Mouse (Mus musculus): ENCODE measurements around the gene Gm15319. TPM values are rescaled to one million over a fixed set of nuclear protein-coding genes. Genes with fewer than 3 reads are reported as not detected.
"Not testable (repeated sequence)": the region's sequence is repeated elsewhere in the genome, so short reads cannot be mapped to it uniquely, and the experiment has no call there.

Gm15319 gene
- polyA plus RNA-seq, 1 experiment = not detected

DNA sequence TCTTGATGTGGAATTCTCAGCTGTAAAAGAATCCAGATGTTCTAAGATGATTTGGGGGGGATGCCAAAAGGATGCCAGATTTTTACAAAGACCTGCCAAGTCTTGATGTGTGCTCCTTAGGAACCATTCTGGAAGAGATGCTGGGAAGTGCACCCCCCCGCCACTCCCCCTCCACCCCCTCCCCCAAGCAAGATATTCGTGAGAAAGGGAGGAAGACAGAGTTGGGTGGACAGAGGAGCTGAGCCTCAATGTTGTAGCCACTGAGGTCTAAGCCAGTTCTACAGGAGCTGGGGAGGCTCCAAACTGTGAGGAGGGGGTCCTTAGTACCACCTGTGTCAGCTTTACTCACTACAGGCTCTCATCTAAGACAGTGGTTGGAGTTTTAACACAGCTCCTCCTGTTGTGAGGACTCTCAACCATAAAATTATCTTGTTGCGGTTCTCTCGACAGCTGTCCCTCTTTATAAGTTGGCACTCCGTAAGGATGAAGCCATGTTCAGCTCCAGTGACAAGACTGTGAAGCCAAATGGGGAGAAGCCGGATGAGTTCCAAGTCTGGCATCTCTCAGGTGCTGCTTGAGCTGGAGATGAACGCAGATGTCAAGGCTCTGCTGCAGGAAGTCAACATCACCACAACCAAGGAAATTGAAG, 17.7 kb upstream of the Gm15319 start:
- not testable (repeated sequence) for H3K4me1 ChIP-seq (ENCODE audit: control insufficient read depth, insufficient read depth, low read length); H3K27me3 ChIP-seq (replicated peaks; ENCODE audit: control insufficient read depth, insufficient read depth, low read length); H3K27ac ChIP-seq (ENCODE audit: insufficient read depth, low read depth, low read length); H3K4me3 ChIP-seq (ENCODE audit: insufficient read depth, low read depth, low read length); H3K36me3 ChIP-seq (ENCODE audit: control insufficient read depth, insufficient read depth, low read length)
- 84% methylated on average over 7 of the region's 7 CpGs for WGBS
- DNase-seq = peak; percentile 41

GRCm38 (mm10) chr8:20379650-20380436, 16.8 kb upstream of the Gm15319 start:
- H3K36me3 ChIP-seq (ENCODE audit: control insufficient read depth, insufficient read depth, low read length); H3K27me3 ChIP-seq (replicated peaks; ENCODE audit: control insufficient read depth, insufficient read depth, low read length); H3K4me1 ChIP-seq (ENCODE audit: control insufficient read depth, insufficient read depth, low read length); H3K27ac ChIP-seq (ENCODE audit: insufficient read depth, low read depth, low read length); H3K4me3 ChIP-seq (ENCODE audit: insufficient read depth, low read depth, low read length): not testable (repeated sequence)
- peak; percentile 49 for DNase-seq
- no CpG with 5 or more reads among the region's 4 CpGs for WGBS

DNA sequence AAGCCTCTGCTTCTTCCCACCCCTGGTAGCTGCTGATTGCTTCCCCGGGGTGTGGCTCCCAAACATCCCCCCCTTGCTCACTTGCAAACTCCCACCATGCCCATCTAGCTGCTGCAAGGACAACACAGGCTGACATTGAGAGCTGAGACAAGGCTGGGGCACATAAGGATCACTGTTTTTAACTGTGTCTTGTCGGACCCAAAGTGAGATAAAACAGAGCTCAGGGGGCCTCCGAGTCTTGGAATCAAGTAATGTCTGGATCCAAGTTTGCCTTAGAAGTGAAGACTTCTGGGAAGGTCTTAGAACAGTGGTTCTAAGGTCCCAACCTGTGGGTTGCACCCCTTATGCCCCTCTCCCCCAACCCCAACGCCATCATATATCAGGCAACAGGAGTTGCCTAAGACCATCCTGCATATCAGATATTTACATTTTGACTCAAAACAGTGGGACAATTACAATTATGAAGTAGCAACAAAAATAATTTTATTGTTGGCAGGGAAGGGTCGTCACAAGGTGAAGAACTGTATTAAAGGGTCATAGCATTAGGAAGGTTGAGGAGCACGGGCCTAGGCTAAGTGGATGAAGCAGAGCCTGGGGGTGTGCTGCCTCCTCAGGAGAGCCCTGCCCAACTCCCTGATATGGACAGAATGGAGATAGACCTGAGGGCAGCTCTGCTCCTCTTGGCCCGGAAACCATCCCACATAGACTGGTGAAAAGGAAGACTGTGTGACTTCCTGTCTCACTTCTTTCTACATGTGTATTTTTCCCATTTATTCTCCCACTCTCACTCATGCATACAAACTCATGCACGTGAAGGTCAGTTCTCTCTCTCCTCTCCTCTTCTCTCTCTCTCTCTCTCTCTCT, 16.0 kb upstream of the Gm15319 start:
- peak; percentile 47 for DNase-seq

DNA sequence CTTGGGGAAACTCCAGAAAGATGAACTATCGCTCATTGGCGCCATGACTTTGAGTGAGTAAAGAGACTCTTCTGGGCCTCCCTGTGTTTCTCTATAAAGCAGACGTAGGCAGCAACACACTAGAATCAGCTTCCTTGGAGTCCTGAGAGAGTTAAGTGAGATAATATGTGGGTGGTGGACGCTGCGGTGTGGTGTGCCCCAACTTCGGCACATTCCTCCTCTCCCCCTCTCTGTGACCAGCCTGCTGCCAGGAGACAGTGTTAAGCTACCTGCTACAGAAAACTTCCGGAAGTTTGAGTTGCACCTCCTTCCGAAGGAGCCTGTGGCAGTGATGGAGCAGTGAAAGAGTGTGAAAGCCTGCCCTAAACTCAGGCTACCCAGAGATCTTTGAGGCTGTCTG, 15.3 kb upstream of the Gm15319 start:
- H3K4me3 ChIP-seq (ENCODE audit: insufficient read depth, low read depth, low read length); H3K27ac ChIP-seq (ENCODE audit: insufficient read depth, low read depth, low read length); H3K36me3 ChIP-seq (ENCODE audit: control insufficient read depth, insufficient read depth, low read length); H3K4me1 ChIP-seq (ENCODE audit: control insufficient read depth, insufficient read depth, low read length); H3K27me3 ChIP-seq (replicated peaks; ENCODE audit: control insufficient read depth, insufficient read depth, low read length): not testable (repeated sequence)
- 82% methylated on average over 6 of the region's 8 CpGs for WGBS
- peak; percentile 46 for DNase-seq

More for the DNA sequence above, 16.0 kb upstream of the Gm15319 start:
- not testable (repeated sequence) for H3K36me3 ChIP-seq (ENCODE audit: control insufficient read depth, insufficient read depth, low read length); H3K4me1 ChIP-seq (ENCODE audit: control insufficient read depth, insufficient read depth, low read length); H3K27me3 ChIP-seq (replicated peaks; ENCODE audit: control insufficient read depth, insufficient read depth, low read length); H3K27ac ChIP-seq (ENCODE audit: insufficient read depth, low read depth, low read length); H3K4me3 ChIP-seq (ENCODE audit: insufficient read depth, low read depth, low read length)
- 83% methylated on average over 4 of the region's 8 CpGs for WGBS

DNA sequence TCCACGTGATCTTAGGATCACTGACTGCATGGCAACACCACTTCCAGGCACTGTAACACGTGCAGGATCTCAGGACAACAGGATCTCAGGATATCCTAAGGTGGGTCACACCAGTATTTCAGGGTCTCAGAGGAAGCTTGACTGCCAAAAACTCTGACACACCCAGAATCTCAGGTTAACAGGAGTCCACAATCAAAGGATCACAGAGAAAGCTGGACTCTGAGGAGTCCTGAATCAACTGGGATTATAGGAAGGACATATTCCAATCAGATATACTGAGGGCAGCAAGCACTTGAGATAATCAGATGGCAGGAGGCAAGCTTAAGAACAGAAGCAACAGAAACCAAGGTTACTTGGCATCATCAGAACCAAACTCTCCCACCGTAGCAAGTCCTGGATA, 12.7 kb upstream of the Gm15319 start:
- not testable (repeated sequence) for DNase-seq; H3K36me3 ChIP-seq (ENCODE audit: control insufficient read depth, insufficient read depth, low read length); H3K27me3 ChIP-seq (replicated peaks; ENCODE audit: control insufficient read depth, insufficient read depth, low read length); H3K27ac ChIP-seq (ENCODE audit: insufficient read depth, low read depth, low read length); H3K4me1 ChIP-seq (ENCODE audit: control insufficient read depth, insufficient read depth, low read length); H3K4me3 ChIP-seq (ENCODE audit: insufficient read depth, low read depth, low read length)
- no CpG with 5 or more reads among the region's 3 CpGs for WGBS

DNA sequence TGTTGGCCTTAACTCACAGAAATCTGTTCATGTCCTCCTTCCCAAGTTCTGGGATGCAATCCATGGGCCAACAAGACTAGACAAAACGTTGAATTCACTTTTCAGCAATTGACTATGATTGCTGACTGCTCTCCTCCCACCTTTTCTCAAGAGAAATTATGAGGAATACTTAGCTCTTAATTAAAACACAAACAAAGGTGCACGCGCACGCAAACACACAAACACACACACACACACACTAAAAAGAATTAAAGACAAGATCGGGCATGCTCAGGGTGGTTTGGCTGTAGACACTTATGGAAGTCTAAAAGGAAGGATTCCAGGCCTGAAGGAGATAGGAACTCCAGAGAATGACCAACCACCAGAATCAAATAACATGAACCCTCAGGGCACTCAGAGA, 6.6 kb downstream of the Gm15319 start:
- not testable (repeated sequence) for DNase-seq; H3K27me3 ChIP-seq (replicated peaks; ENCODE audit: control insufficient read depth, insufficient read depth, low read length); H3K4me1 ChIP-seq (ENCODE audit: control insufficient read depth, insufficient read depth, low read length); H3K4me3 ChIP-seq (ENCODE audit: insufficient read depth, low read depth, low read length); H3K27ac ChIP-seq (ENCODE audit: insufficient read depth, low read depth, low read length); H3K36me3 ChIP-seq (ENCODE audit: control insufficient read depth, insufficient read depth, low read length)
- WGBS = 76% methylated on average over 5 of the region's 5 CpGs

DNA sequence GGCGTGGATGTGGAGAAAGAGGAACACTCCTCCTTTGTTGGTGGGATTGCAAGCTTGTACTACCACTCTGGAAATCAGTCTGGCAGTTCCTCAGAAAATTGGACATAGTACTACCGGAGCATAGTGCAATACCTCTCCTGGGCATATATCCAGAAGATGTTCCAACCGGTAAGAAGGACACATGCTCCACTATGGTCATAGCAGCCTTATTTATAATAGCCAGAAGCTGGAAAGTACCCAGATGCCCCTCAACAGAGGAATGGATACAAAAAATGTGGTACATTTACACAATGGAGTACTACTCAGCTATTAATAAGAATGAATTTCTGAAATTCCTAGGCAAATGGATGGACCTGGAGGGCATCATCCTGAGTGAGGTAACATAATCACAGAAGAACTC, 9.4 kb downstream of the Gm15319 start:
- not testable (repeated sequence) for H3K27ac ChIP-seq (ENCODE audit: insufficient read depth, low read depth, low read length); H3K36me3 ChIP-seq (ENCODE audit: control insufficient read depth, insufficient read depth, low read length); H3K4me3 ChIP-seq (ENCODE audit: insufficient read depth, low read depth, low read length); H3K4me1 ChIP-seq (ENCODE audit: control insufficient read depth, insufficient read depth, low read length); H3K27me3 ChIP-seq (replicated peaks; ENCODE audit: control insufficient read depth, insufficient read depth, low read length)
- 95% methylated on average over 2 of the region's 3 CpGs for WGBS
- peak; percentile 25 for DNase-seq

DNA sequence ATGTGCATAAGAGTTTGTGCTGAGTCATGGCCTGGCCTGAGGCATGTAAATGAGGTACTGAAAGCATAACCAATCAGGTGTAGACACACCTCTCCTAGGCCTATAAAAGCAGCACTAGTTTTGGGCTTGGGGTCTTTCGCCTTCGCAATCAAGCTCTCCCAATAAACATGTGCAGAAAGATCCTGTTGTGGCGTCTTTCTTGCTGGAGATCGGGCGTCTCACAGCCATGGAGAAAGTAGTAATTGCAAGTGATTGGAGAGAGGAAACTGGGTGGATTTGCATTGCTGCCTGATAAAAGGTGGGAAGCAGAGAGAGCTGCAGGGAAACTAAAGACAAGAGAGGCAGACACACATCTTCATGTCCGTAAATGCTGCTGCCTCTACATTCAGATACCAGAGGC, 60.3 kb downstream of the Gm15319 start:
- H3K27ac ChIP-seq (ENCODE audit: insufficient read depth, low read depth, low read length); H3K36me3 ChIP-seq (ENCODE audit: control insufficient read depth, insufficient read depth, low read length): not testable (repeated sequence)
- 92% methylated on average over 5 of the region's 6 CpGs for WGBS

DNA sequence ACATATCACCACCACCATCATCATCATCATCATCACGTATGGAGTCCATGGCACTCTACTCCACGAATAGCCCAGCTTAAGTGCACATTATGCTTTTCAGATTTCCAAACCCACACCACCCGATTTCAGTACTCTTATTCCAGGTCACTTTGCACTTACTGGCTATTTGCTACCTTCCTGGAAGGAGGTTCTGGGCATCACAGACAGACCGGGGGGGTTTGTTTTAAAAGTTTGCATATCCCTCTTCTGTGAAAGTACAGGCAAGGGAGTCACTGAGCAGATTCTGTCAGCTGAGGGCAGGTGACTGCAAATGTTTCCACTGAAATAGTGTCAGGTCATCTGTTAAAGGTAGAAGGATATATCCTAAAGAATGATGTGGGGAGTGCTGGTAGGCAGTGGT, 63.0 kb downstream of the Gm15319 start:
- not testable (repeated sequence) for H3K4me3 ChIP-seq (ENCODE audit: insufficient read depth, low read depth, low read length); H3K27me3 ChIP-seq (replicated peaks; ENCODE audit: control insufficient read depth, insufficient read depth, low read length); H3K27ac ChIP-seq (ENCODE audit: insufficient read depth, low read depth, low read length); H3K4me1 ChIP-seq (ENCODE audit: control insufficient read depth, insufficient read depth, low read length); DNase-seq; H3K36me3 ChIP-seq (ENCODE audit: control insufficient read depth, insufficient read depth, low read length)
- 76% methylated on average over 4 of the region's 4 CpGs for WGBS

More for the DNA sequence above, 60.3 kb downstream of the Gm15319 start:
- not testable (repeated sequence) for H3K4me1 ChIP-seq (ENCODE audit: control insufficient read depth, insufficient read depth, low read length); H3K27me3 ChIP-seq (replicated peaks; ENCODE audit: control insufficient read depth, insufficient read depth, low read length); DNase-seq; H3K4me3 ChIP-seq (ENCODE audit: insufficient read depth, low read depth, low read length)

- not testable (repeated sequence) for H3K27ac ChIP-seq (ENCODE audit: insufficient read depth, low read depth, low read length); H3K4me1 ChIP-seq (ENCODE audit: control insufficient read depth, insufficient read depth, low read length); H3K4me3 ChIP-seq (ENCODE audit: insufficient read depth, low read depth, low read length); H3K36me3 ChIP-seq (ENCODE audit: control insufficient read depth, insufficient read depth, low read length); H3K27me3 ChIP-seq (replicated peaks; ENCODE audit: control insufficient read depth, insufficient read depth, low read length)
- DNase-seq = peak; percentile 42
- WGBS = 79% methylated on average over 13 of the region's 13 CpGs
These were observed 65.0 kb downstream of the Gm15319 start for GRCm38 (mm10) chr8:20297939-20298505.
